Mouse (Mus musculus) liver, adult 2 months (tissue): ENCODE data around the gene Nr3c2. TPM values are rescaled to one million over a fixed set of nuclear protein-coding genes. Genes with fewer than 3 reads are reported as not detected.

ENCODE experiments used
- DNase-seq: peaks from one replicate; pipeline ENCODE4 v3.0.0-alpha.2; 2011; ENCODE audit warnings: low read depth, low spot score; ENCODE audit errors: extremely low read depth
- H3K27ac ChIP-seq: fragments of 200-500 bp; replicated peaks from 2 replicates; pipeline ENCODE4 v1.5.1; 2012; ENCODE audit warnings: low read depth, mild to moderate bottlenecking, control low read depth, inconsistent platforms, low read length; ENCODE audit not compliant: insufficient read depth
- H3K27me3 ChIP-seq: fragments of 200-500 bp; 2 replicates; pipeline ENCODE4 v1.6.1; 2012; ENCODE audit warnings: mild to moderate bottlenecking, moderate library complexity, low read length, inconsistent platforms; ENCODE audit not compliant: control insufficient read depth, insufficient read depth
- H3K36me3 ChIP-seq: fragments of 200-500 bp; 2 replicates; pipeline ENCODE4 v1.6.1; 2012; ENCODE audit warnings: low read length, inconsistent platforms; ENCODE audit not compliant: control insufficient read depth, insufficient read depth
- H3K4me1 ChIP-seq: fragments of 200-500 bp; 2 replicates; pipeline ENCODE4 v1.6.1; 2011; ENCODE audit warnings: low read length; ENCODE audit not compliant: control insufficient read depth, insufficient read depth
- H3K4me3 ChIP-seq: fragments of 200-500 bp; 2 replicates; pipeline ENCODE4 v1.5.1; 2011; ENCODE audit warnings: low read depth, mild to moderate bottlenecking, control low read depth, low read length, moderate library complexity; ENCODE audit not compliant: insufficient read depth
- H3K79me2 ChIP-seq: fragments of 200-500 bp; 2 replicates; pipeline ENCODE4 v1.6.1; 2012; ENCODE audit warnings: inconsistent platforms, mild to moderate bottlenecking, low read length, moderate library complexity; ENCODE audit not compliant: control insufficient read depth, insufficient read depth
- H3K9ac ChIP-seq: fragments of 200-500 bp; 2 replicates; pipeline ENCODE4 v1.6.1; 2012; ENCODE audit warnings: low read depth, mild to moderate bottlenecking, control low read depth, inconsistent platforms, low read length
- CTCF ChIP-seq: fragments of 200-500 bp; IDR thresholded peaks from 2 replicates; pipeline ENCODE4 v1.5.1; 2011; ENCODE audit warnings: low read depth, low read length, control low read depth
- POLR2A ChIP-seq: fragments of 200-500 bp; IDR thresholded peaks from 2 replicates; pipeline ENCODE4 v1.6.1; 2011; ENCODE audit warnings: low read length, control low read depth; ENCODE audit not compliant: insufficient read depth; ENCODE audit errors: extremely low read depth
- WGBS: fragments of 180-500 bp; shearing (Covaris S2); methylation state at CpG from one replicate; pipeline ENCODE4 v1.1.7; 2018; 5-methylcytosine and 5-hydroxymethylcytosine counted together
- polyA plus RNA-seq: library from polyadenylated mRNA; depleted of rRNA; stranded (reverse); fragments of >200 nt; gene quantifications from 2 replicates; pipeline ENCODE4 v1.2.3, GENCODE M21; 2012
- total RNA-seq: library from RNA; depleted of rRNA; stranded (reverse); fragments of >200 nt; gene quantifications from 2 replicates; pipeline ENCODE4 v1.2.3, GENCODE M21; 2014

Nr3c2 gene
- total and polyA plus RNA-seq, 2 experiments: 4.7 to 14.8 TPM

GRCm38 (mm10) chr8:77012641-77013040, 113.4 kb downstream of the Nr3c2 start:
- Histone ChIP-seq H3K27ac (no peak overlapping the region), H3K27me3 (no peaks in the 10 kb centered on the region), H3K4me3 (no peak overlapping the region), H3K36me3 (no peaks in the 10 kb centered on the region), H3K9ac (no peak overlapping the region), H3K4me1 (peaks cover 2% of the 10 kb centered on the region; the same call in 1 of the 2 replicates), H3K79me2 (peaks cover 3% of the 10 kb centered on the region; the same call in 1 of the 2 replicates)
- TF ChIP-seq CTCF (no peak), POLR2A (no peak)
- peak; percentile 21 for DNase-seq
- 68% methylated on average over 6 of the region's 6 CpGs for WGBS

GRCm38 (mm10) chr8:77016713-77017112, 117.5 kb downstream of the Nr3c2 start:
- Histone ChIP-seq H3K9ac (no peak overlapping the region), H3K4me1 (peaks cover 5% of the 10 kb centered on the region; the same call in 1 of the 2 replicates), H3K4me3 (no peak overlapping the region), H3K27me3 (no peaks in the 10 kb centered on the region), H3K27ac (no peak overlapping the region), H3K36me3 (no peaks in the 10 kb centered on the region), H3K79me2 (peaks cover 6% of the 10 kb centered on the region; the same call in 1 of the 2 replicates)
- no peak for DNase-seq
- TF ChIP-seq POLR2A: no peak
- TF ChIP-seq CTCF: peak; percentile 41; the same call in 1 of the 2 replicates
- 98% methylated on average over 3 of the region's 3 CpGs for WGBS

GRCm38 (mm10) chr8:77023837-77024710, 124.8 kb downstream of the Nr3c2 start:
- DNase-seq: peak; percentile 83
- Histone ChIP-seq H3K9ac (no peak overlapping the region), H3K4me1 (peaks cover 9% of the 10 kb centered on the region; the same call in 1 of the 2 replicates), H3K79me2 (peaks cover 5% of the 10 kb centered on the region; the same call in 1 of the 2 replicates), H3K4me3 (no peak overlapping the region), H3K36me3 (no peaks in the 10 kb centered on the region), H3K27me3 (no peaks in the 10 kb centered on the region), H3K27ac (peak overlapping the region; percentile 31; the same call in 1 of the 2 replicates)
- TF ChIP-seq POLR2A: no peak
- TF ChIP-seq CTCF: no peak
- 57% methylated on average over 13 of the region's 13 CpGs for WGBS

- H3K4me1 ChIP-seq: peaks cover 2% of the 10 kb centered on the region; the same call in 1 of the 2 replicates
- no peak overlapping the region for H3K4me3 ChIP-seq
- H3K9ac ChIP-seq: no peak overlapping the region
- no peak for TF ChIP-seq CTCF
- no peak for TF ChIP-seq POLR2A
- no peaks in the 10 kb centered on the region for H3K36me3 ChIP-seq
- H3K27ac ChIP-seq: no peak overlapping the region
- no peaks in the 10 kb centered on the region for H3K27me3 ChIP-seq
- peaks cover 1% of the 10 kb centered on the region; the same call in 1 of the 2 replicates for H3K79me2 ChIP-seq
- peak; percentile 32 for DNase-seq
- 43% methylated on average over 3 of the region's 3 CpGs for WGBS
Observed at GRCm38 (mm10) chr8:77031213-77031612, 132.0 kb downstream of the Nr3c2 start.

GRCm38 (mm10) chr8:77033706-77034464, 134.6 kb downstream of the Nr3c2 start:
- no peak overlapping the region for H3K27ac ChIP-seq
- no peak overlapping the region for H3K9ac ChIP-seq
- peak; percentile 54 for DNase-seq
- H3K27me3 ChIP-seq: no peaks in the 10 kb centered on the region
- no peak overlapping the region for H3K4me3 ChIP-seq
- no peaks in the 10 kb centered on the region; the same call in 1 of the 2 replicates for H3K79me2 ChIP-seq
- H3K4me1 ChIP-seq: peaks cover 2% of the 10 kb centered on the region; the same call in 1 of the 2 replicates
- TF ChIP-seq CTCF (no peak), POLR2A (no peak)
- no peaks in the 10 kb centered on the region for H3K36me3 ChIP-seq
- WGBS: 21% methylated on average over 3 of the region's 3 CpGs
